Mouse (Mus musculus): Measurements from ENCODE around the gene Sfi1.

- TF ChIP-seq CHD1 (IDR thresholded peaks at IDR 0.05; ENCODE audit: low read depth, low read length): no peak
- no peak for TF ChIP-seq POLR2A (IDR thresholded peaks at IDR 0.05; ENCODE audit: control insufficient read depth in 1 of 2, insufficient read depth in 1 of 2, low read depth in 1 of 2, low read length in 2 of 2, poor library complexity in 1 of 2)
- TF ChIP-seq POLR2AphosphoS2 (IDR thresholded peaks at IDR 0.05; ENCODE audit: low read length): no peak
- no peak for TF ChIP-seq EP300 (IDR thresholded peaks at IDR 0.05; ENCODE audit: low read depth in 1 of 2, low read length in 2 of 2)
- no peak for TF ChIP-seq POLR2AphosphoS5 (IDR thresholded peaks at IDR 0.05; ENCODE audit: borderline replicate concordance, low read depth, low read length)
- TF ChIP-seq CTCF (IDR thresholded peaks at IDR 0.05 in 2 of 3, conservative IDR thresholded peaks at IDR 0.05 in 1 of 3; ENCODE audit: control insufficient read depth in 1 of 3, insufficient read depth in 1 of 3, low read depth in 2 of 3, low read length in 3 of 3, poor library complexity in 1 of 3, severe bottlenecking in 1 of 3): no peak
- TF ChIP-seq RCOR1 (IDR thresholded peaks at IDR 0.05; ENCODE audit: low read depth, low read length): no peak
- TF ChIP-seq RAD21 (IDR thresholded peaks at IDR 0.05; ENCODE audit: low read depth, low read length): no peak
- no peak for TF ChIP-seq MAX (IDR thresholded peaks at IDR 0.05; ENCODE audit: low read length)
- TF ChIP-seq TCF12 (IDR thresholded peaks at IDR 0.05; ENCODE audit: low read depth, low read length): no peak
Observed at GRCm38 (mm10) chr11:3205207-3205606, 11.9 kb upstream of the Sfi1 start.
